Mouse (Mus musculus) heart, embryonic 11.5 days (tissue): ENCODE measurements at regions not wholly inside any gene's neighbourhood (a gene's known extent, or its start where the extent isn't known, plus 50 kb on each side); places are given as distances from the start of the nearest gene placed in this dataset.

Experiments
- ATAC-seq: fragments of 200-750 bp; cut with Nextera tagmentation; replicated peaks from 2 replicates; pipeline ENCODE4 v1.8.0; 2017; ENCODE audit warnings: moderate library complexity; ENCODE audit not compliant: insufficient number of reproducible peaks, low FRiP score, low TSS enrichment
- H3K27ac ChIP-seq: fragments of 300-500 bp; sonication (generic); 2 replicates; pipeline ENCODE4 v1.5.1; 2014; ENCODE audit warnings: mild to moderate bottlenecking, low read depth, low read length
- H3K27me3 ChIP-seq: fragments of 300-500 bp; sonication (generic); 2 replicates; pipeline ENCODE4 v1.6.1; 2014; ENCODE audit warnings: mild to moderate bottlenecking, low read length, mixed read lengths; ENCODE audit not compliant: control insufficient read depth, insufficient read depth
- H3K36me3 ChIP-seq: fragments of 300-500 bp; sonication (generic); 2 replicates; pipeline ENCODE4 v1.6.1; 2014; ENCODE audit warnings: mild to moderate bottlenecking, low read length, moderate library complexity, mixed read lengths; ENCODE audit not compliant: control insufficient read depth, insufficient read depth
- H3K4me1 ChIP-seq: fragments of 300-500 bp; sonication (generic); 2 replicates; pipeline ENCODE4 v1.6.1; 2014; ENCODE audit warnings: low read length; ENCODE audit not compliant: control insufficient read depth, insufficient read depth
- H3K4me2 ChIP-seq: fragments of 300-500 bp; sonication (generic); 2 replicates; pipeline ENCODE4 v1.6.1; 2014; ENCODE audit warnings: mild to moderate bottlenecking, moderate library complexity
- H3K4me3 ChIP-seq: fragments of 300-500 bp; sonication (generic); 2 replicates; pipeline ENCODE4 v1.5.1; 2014; ENCODE audit warnings: low read depth, low read length
- H3K9ac ChIP-seq: fragments of 300-500 bp; sonication (generic); 2 replicates; pipeline ENCODE4 v1.6.1; 2014; ENCODE audit warnings: mild to moderate bottlenecking, low read depth, low read length, moderate library complexity
- H3K9me3 ChIP-seq: fragments of 300-500 bp; sonication (generic); replicated peaks from 2 replicates; pipeline ENCODE4 v1.6.1; 2016; ENCODE audit warnings: low read length; ENCODE audit not compliant: control insufficient read depth
- WGBS: fragments of 180-500 bp; shearing (Covaris S2); extraction: QIAGEN DNeasy Blood & Tissue Kit; methylation state at CpG from one replicate; pipeline ENCODE4 v1.1.7; 2014; ENCODE audit not compliant: insufficient replicate concordance; 5-methylcytosine and 5-hydroxymethylcytosine counted together

DNA sequence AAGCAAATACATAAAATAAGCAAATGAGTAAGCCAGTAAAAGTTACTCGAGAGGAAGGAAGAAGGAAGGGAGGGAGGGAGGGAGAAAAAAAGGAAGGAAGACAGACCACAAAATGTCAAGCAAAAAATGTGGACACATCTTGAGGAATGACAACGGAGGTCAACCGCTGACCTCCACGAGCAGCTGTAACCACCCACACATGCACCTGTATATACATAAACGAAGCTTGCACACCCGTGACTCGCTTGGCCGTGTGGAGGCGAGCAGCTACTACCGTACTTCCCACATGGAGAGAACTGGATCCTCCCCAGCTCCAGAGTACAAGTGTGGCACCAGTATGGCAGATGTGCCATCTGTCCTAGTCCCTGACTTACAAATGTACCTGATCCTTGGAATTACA lies 220.1 kb downstream of the Rplp1 start:
- 83% methylated on average over 10 of the region's 10 CpGs for WGBS
- Histone ChIP-seq H3K27me3 (peaks cover 24% of the 10 kb centered on the region), H3K9ac (no peak overlapping the region), H3K4me2 (no peak overlapping the region), H3K4me3 (no peak overlapping the region), H3K9me3 (no peaks in the 10 kb centered on the region), H3K36me3 (no peaks in the 10 kb centered on the region), H3K27ac (no peak overlapping the region), H3K4me1 (no peaks in the 10 kb centered on the region)
- no peak for ATAC-seq

DNA sequence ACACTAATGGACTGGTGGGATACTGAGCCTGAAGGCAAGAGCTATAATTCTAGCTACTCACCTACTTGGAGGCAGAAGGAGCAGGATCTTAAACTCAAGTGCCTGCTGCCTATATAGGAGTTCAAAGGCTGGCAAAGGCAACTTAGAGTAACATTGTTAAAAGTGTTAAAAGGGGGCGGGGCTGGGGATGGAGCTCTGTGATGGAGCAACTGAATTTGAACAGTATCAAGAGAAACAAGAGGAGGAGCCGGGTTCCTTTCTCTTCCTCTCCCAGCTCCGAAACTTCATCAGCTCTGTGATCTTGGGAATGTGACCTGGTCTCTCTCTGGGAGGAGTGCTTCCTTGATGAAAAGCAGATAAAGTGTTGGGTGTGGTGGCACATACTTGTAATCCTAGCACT lies 223.6 kb downstream of the Rplp1 start:
- 64% methylated on average over 3 of the region's 3 CpGs for WGBS

DNA sequence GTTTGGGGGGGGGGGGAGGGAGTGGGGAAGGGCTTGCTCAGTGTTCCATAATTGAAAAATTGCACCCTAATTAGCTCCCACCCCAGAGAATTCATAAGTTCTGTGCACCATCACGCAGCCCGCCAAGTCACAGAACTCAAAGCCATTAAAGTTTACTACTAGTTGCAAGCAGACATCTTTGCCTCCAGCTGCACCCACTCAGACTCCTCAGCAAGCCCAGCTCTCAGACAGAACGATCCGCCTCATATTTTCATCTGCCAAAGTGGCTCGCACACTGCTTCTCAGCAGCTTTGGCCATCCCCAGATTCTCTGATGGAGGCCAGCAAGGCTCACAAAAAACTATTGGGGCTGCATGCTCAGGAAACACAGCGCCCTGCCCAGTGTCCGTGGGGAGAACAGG lies 224.4 kb downstream of the Rplp1 start:
- Histone ChIP-seq H3K36me3 (no peaks in the 10 kb centered on the region), H3K9me3 (no peaks in the 10 kb centered on the region), H3K27me3 (peaks cover 11% of the 10 kb centered on the region; the same call in 1 of the 2 replicates), H3K27ac (no peak overlapping the region), H3K9ac (no peak overlapping the region), H3K4me1 (no peaks in the 10 kb centered on the region), H3K4me3 (no peak overlapping the region), H3K4me2 (no peak overlapping the region)
- ATAC-seq = no peak
- 80% methylated on average over 7 of the region's 7 CpGs for WGBS

More for the DNA sequence above, 223.6 kb downstream of the Rplp1 start:
- no peaks in the 10 kb centered on the region for H3K36me3 ChIP-seq
- H3K9ac ChIP-seq = no peak overlapping the region
- no peak overlapping the region for H3K27ac ChIP-seq
- ATAC-seq = no peak
- peaks cover 11% of the 10 kb centered on the region; the same call in 1 of the 2 replicates for H3K27me3 ChIP-seq
- no peak overlapping the region for H3K4me3 ChIP-seq
- no peak overlapping the region for H3K4me2 ChIP-seq
- no peaks in the 10 kb centered on the region for H3K4me1 ChIP-seq
- no peaks in the 10 kb centered on the region for H3K9me3 ChIP-seq

GRCm38 (mm10) chr9:61689516-61689915 lies 224.8 kb downstream of the Rplp1 start:
- H3K9me3 ChIP-seq = no peaks in the 10 kb centered on the region
- ATAC-seq = no peak
- H3K9ac ChIP-seq = no peak overlapping the region
- no peak overlapping the region for H3K4me3 ChIP-seq
- H3K27ac ChIP-seq = no peak overlapping the region
- no peaks in the 10 kb centered on the region for H3K36me3 ChIP-seq
- no peak overlapping the region for H3K4me2 ChIP-seq
- H3K4me1 ChIP-seq = no peaks in the 10 kb centered on the region
- H3K27me3 ChIP-seq = peaks cover 11% of the 10 kb centered on the region; the same call in 1 of the 2 replicates
- 27% methylated on average over 5 of the region's 5 CpGs for WGBS

DNA sequence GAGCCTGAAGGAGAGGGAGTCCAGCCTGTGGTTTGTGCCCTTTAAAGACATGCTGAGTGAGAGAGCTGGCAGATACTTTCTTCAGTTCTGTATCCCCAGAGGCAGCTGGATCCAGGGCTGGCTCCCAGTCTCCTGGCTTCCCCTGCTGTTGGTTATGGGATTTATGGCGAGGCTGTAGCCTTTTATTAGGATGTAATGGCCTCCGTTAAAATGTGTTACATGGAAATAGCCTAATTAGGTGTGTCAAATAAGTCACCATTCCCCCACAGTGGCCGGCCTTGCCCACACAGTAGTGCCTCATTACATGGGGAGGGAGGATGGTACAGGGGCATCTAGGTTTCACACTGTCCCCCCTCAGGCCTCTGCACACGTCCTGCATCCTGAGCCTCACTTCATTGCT lies 230.8 kb downstream of the Rplp1 start:
- H3K36me3 ChIP-seq = no peaks in the 10 kb centered on the region
- H3K27ac ChIP-seq = no peak overlapping the region
- 0 out of 2 replicates have a peak, but pooled peaks cover 4% of the 10 kb centered on the region for H3K27me3 ChIP-seq
- no peak overlapping the region for H3K9ac ChIP-seq
- no peaks in the 10 kb centered on the region for H3K9me3 ChIP-seq
- WGBS = 79% methylated on average over 4 of the region's 4 CpGs
- H3K4me3 ChIP-seq = no peak overlapping the region
- ATAC-seq = no peak
- H3K4me2 ChIP-seq = no peak overlapping the region
- H3K4me1 ChIP-seq = peaks cover 6% of the 10 kb centered on the region

GRCm38 (mm10) chr9:61682744-61683259 lies 231.5 kb downstream of the Rplp1 start:
- H3K4me1 ChIP-seq = peaks cover 6% of the 10 kb centered on the region
- H3K4me2 ChIP-seq = no peak overlapping the region
- H3K9me3 ChIP-seq = no peaks in the 10 kb centered on the region
- 0 out of 2 replicates have a peak, but pooled peaks cover 4% of the 10 kb centered on the region for H3K27me3 ChIP-seq
- H3K9ac ChIP-seq = no peak overlapping the region
- H3K36me3 ChIP-seq = no peaks in the 10 kb centered on the region
- no peak overlapping the region for H3K4me3 ChIP-seq
- WGBS = 69% methylated on average over 5 of the region's 5 CpGs
- ATAC-seq = no peak
- no peak overlapping the region for H3K27ac ChIP-seq

GRCm38 (mm10) chr9:61682316-61682715 lies 232.0 kb downstream of the Rplp1 start:
- Histone ChIP-seq H3K9ac (no peak overlapping the region), H3K36me3 (no peaks in the 10 kb centered on the region), H3K27ac (no peak overlapping the region), H3K4me1 (peaks cover 6% of the 10 kb centered on the region), H3K4me2 (no peak overlapping the region), H3K4me3 (no peak overlapping the region), H3K27me3 (0 out of 2 replicates have a peak, but pooled peaks cover 4% of the 10 kb centered on the region), H3K9me3 (no peaks in the 10 kb centered on the region)
- no peak for ATAC-seq
- 56% methylated on average over 4 of the region's 4 CpGs for WGBS

- WGBS = 69% methylated on average over 5 of the region's 5 CpGs
- H3K9me3 ChIP-seq = no peaks in the 10 kb centered on the region
- ATAC-seq = no peak
- H3K36me3 ChIP-seq = no peaks in the 10 kb centered on the region
- peaks cover 6% of the 10 kb centered on the region for H3K4me1 ChIP-seq
- no peak overlapping the region for H3K9ac ChIP-seq
- no peak overlapping the region for H3K4me3 ChIP-seq
- 0 out of 2 replicates have a peak, but pooled peaks cover 4% of the 10 kb centered on the region for H3K27me3 ChIP-seq
- H3K27ac ChIP-seq = no peak overlapping the region
- no peak overlapping the region for H3K4me2 ChIP-seq
Measured at GRCm38 (mm10) chr9:61681406-61681805, 232.9 kb downstream of the Rplp1 start.

GRCm38 (mm10) chr9:61680911-61681311 lies 233.4 kb downstream of the Rplp1 start:
- no peaks in the 10 kb centered on the region for H3K9me3 ChIP-seq
- ATAC-seq = no peak
- WGBS = 47% methylated on average over 6 of the region's 6 CpGs
- no peak overlapping the region for H3K4me2 ChIP-seq
- H3K9ac ChIP-seq = no peak overlapping the region
- H3K4me3 ChIP-seq = no peak overlapping the region
- peaks cover 6% of the 10 kb centered on the region for H3K4me1 ChIP-seq
- H3K27me3 ChIP-seq = 0 out of 2 replicates have a peak, but pooled peaks cover 4% of the 10 kb centered on the region
- H3K27ac ChIP-seq = no peak overlapping the region
- H3K36me3 ChIP-seq = no peaks in the 10 kb centered on the region
